Mouse (Mus musculus) limb, embryonic 14.5 days (tissue): ENCODE results near the gene Ube2d3. TPM values are rescaled to one million over a fixed set of nuclear protein-coding genes. Genes with fewer than 3 reads are reported as not detected.

Experiments
- ATAC-seq: fragments of 200-750 bp; cut with Nextera tagmentation; 2 replicates; pipeline ENCODE4 v1.8.0; 2017; ENCODE audit warnings: low read depth, moderate number of reproducible peaks, moderate TSS enrichment; ENCODE audit not compliant: low FRiP score
- DNase-seq: peaks from one replicate; pipeline ENCODE4 v3.0.0-alpha.2; 2015; ENCODE audit warnings: low spot score
- H3K27ac ChIP-seq: fragments of 300-500 bp; sonication (generic); replicated peaks from 2 replicates; pipeline ENCODE4 v1.5.1; 2014; ENCODE audit warnings: low read depth, mild to moderate bottlenecking, low read length, moderate library complexity, mixed read lengths
- H3K27me3 ChIP-seq: fragments of 300-500 bp; sonication (generic); 2 replicates; pipeline ENCODE4 v1.6.1; 2014; ENCODE audit warnings: low read length, mixed read lengths; ENCODE audit not compliant: control insufficient read depth, insufficient read depth
- H3K36me3 ChIP-seq: fragments of 300-500 bp; sonication (generic); 2 replicates; pipeline ENCODE4 v1.6.1; 2014; ENCODE audit warnings: mild to moderate bottlenecking, low read length, moderate library complexity, mixed read lengths; ENCODE audit not compliant: control insufficient read depth, insufficient read depth
- H3K4me1 ChIP-seq: fragments of 300-500 bp; sonication (generic); 2 replicates; pipeline ENCODE4 v1.6.1; 2014; ENCODE audit warnings: antibody characterized with exemption, low read length, mixed read lengths; ENCODE audit not compliant: control insufficient read depth, insufficient read depth
- H3K4me2 ChIP-seq: fragments of 300-500 bp; sonication (generic); replicated peaks from 2 replicates; pipeline ENCODE4 v1.6.1; 2014; ENCODE audit warnings: low read depth, mild to moderate bottlenecking, low read length, moderate library complexity; ENCODE audit not compliant: severe bottlenecking
- H3K4me3 ChIP-seq: fragments of 300-500 bp; sonication (generic); replicated peaks from 2 replicates; pipeline ENCODE4 v1.5.1; 2014; ENCODE audit warnings: low read length
- H3K9ac ChIP-seq: fragments of 300-500 bp; sonication (generic); 2 replicates; pipeline ENCODE4 v1.6.1; 2014; ENCODE audit warnings: mild to moderate bottlenecking, low read depth, low read length, moderate library complexity; ENCODE audit not compliant: severe bottlenecking
- H3K9me3 ChIP-seq: fragments of 300-500 bp; sonication (generic); 2 replicates; pipeline ENCODE4 v1.6.1; 2016; ENCODE audit warnings: low read length; ENCODE audit not compliant: control insufficient read depth
- POLR2A ChIP-seq: fragments of 200-500 bp; IDR thresholded peaks from 2 replicates; pipeline ENCODE4 v1.8.0; 2012; ENCODE audit warnings: inconsistent platforms, mild to moderate bottlenecking, moderate library complexity, borderline replicate concordance; ENCODE audit not compliant: insufficient read depth, insufficient read length; ENCODE audit errors: extremely low read depth
- WGBS: fragments of 180-500 bp; shearing (Covaris S2); extraction: QIAGEN DNeasy Blood & Tissue Kit; methylation state at CpG from one replicate; pipeline ENCODE4 v1.1.7; 2014; 5-methylcytosine and 5-hydroxymethylcytosine counted together
- polyA plus RNA-seq, 2 experiments: library from polyadenylated mRNA; depleted of rRNA in 1 of 2; stranded (reverse) in 1 of 2; unstranded in 1 of 2; fragments of >200 nt; fragmentation: Nextera tagmentation in 1 of 2; extraction: Ambion mirVana in 1 of 2; gene quantifications; 2 replicates each; pipeline versions ENCODE4 v1.2.1 to v1.2.3; 2012 to 2014

Gene Ube2d3
- polyA plus RNA-seq, 2 experiments = 376 to 518 TPM

- WGBS = 84% methylated on average over 13 of the region's 13 CpGs
- H3K4me1 ChIP-seq = no peaks in the 10 kb centered on the region
- no peak for TF ChIP-seq POLR2A
- DNase-seq (no peak), ATAC-seq (no peak)
- no peak overlapping the region for H3K4me3 ChIP-seq
- no peaks in the 10 kb centered on the region for H3K27me3 ChIP-seq
- H3K9me3 ChIP-seq = no peaks in the 10 kb centered on the region
- H3K4me2 ChIP-seq = no peak overlapping the region
- H3K36me3 ChIP-seq = no peaks in the 10 kb centered on the region
- no peak overlapping the region for H3K27ac ChIP-seq
- no peak overlapping the region for H3K9ac ChIP-seq
Measured at GRCm38 (mm10) chr3:135505916-135506482, 68.0 kb downstream of the Ube2d3 start.

GRCm38 (mm10) chr3:135507506-135507905, 69.6 kb downstream of the Ube2d3 start:
- no peak overlapping the region for H3K4me2 ChIP-seq
- no peak overlapping the region for H3K27ac ChIP-seq
- no peak overlapping the region for H3K9ac ChIP-seq
- TF ChIP-seq POLR2A = no peak
- no peak overlapping the region for H3K4me3 ChIP-seq
- no peaks in the 10 kb centered on the region for H3K36me3 ChIP-seq
- no peaks in the 10 kb centered on the region for H3K4me1 ChIP-seq
- ATAC-seq (no peak), DNase-seq (no peak)
- 92% methylated on average over 7 of the region's 7 CpGs for WGBS
- H3K27me3 ChIP-seq = no peaks in the 10 kb centered on the region
- H3K9me3 ChIP-seq = no peaks in the 10 kb centered on the region

GRCm38 (mm10) chr3:135508191-135508590, 70.2 kb downstream of the Ube2d3 start:
- no peak overlapping the region for H3K9ac ChIP-seq
- no peaks in the 10 kb centered on the region for H3K36me3 ChIP-seq
- no peak for TF ChIP-seq POLR2A
- no peak overlapping the region for H3K4me3 ChIP-seq
- no peaks in the 10 kb centered on the region for H3K27me3 ChIP-seq
- no peak overlapping the region for H3K27ac ChIP-seq
- H3K9me3 ChIP-seq = no peaks in the 10 kb centered on the region
- WGBS = 93% methylated on average over 1 of the region's 1 CpGs
- H3K4me1 ChIP-seq = no peaks in the 10 kb centered on the region
- DNase-seq = no peak
- ATAC-seq = no peak
- no peak overlapping the region for H3K4me2 ChIP-seq

- DNase-seq = no peak
- Histone ChIP-seq H3K9ac (no peak overlapping the region), H3K36me3 (no peaks in the 10 kb centered on the region), H3K9me3 (no peaks in the 10 kb centered on the region), H3K4me2 (no peak overlapping the region), H3K27me3 (no peaks in the 10 kb centered on the region), H3K4me1 (no peaks in the 10 kb centered on the region), H3K27ac (no peak overlapping the region), H3K4me3 (no peak overlapping the region)
- no peak for ATAC-seq
- no peak for TF ChIP-seq POLR2A
- 92% methylated on average over 3 of the region's 3 CpGs for WGBS
Measured at GRCm38 (mm10) chr3:135510372-135510771, 72.4 kb downstream of the Ube2d3 start.

DNA sequence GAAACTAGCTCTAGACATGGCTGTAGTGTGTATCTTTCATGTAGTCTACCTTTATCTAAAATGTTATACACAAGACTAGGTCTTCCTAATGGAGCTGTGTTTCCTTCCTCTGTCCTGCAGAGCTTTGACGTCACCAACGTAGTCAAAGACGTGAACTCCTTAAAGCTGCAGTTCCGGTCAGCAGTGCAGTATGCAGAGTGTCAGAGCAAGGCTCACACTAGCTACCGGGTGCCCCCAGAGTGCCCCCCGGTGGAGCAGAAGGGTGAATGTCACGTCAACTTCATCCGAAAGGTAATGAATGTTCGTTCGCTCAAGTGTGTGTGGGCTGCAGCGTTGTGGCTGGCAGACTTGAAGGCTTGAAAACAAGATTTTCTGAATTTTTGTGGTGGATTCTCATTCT, 73.7 kb downstream of the Ube2d3 start:
- DNase-seq (no peak), ATAC-seq (no peak)
- no peak for TF ChIP-seq POLR2A
- Histone ChIP-seq H3K4me2 (no peak overlapping the region), H3K36me3 (no peaks in the 10 kb centered on the region), H3K27ac (no peak overlapping the region), H3K9me3 (no peaks in the 10 kb centered on the region), H3K4me3 (no peak overlapping the region), H3K27me3 (no peaks in the 10 kb centered on the region), H3K4me1 (no peaks in the 10 kb centered on the region), H3K9ac (no peak overlapping the region)
- 42% methylated on average over 11 of the region's 11 CpGs for WGBS

DNA sequence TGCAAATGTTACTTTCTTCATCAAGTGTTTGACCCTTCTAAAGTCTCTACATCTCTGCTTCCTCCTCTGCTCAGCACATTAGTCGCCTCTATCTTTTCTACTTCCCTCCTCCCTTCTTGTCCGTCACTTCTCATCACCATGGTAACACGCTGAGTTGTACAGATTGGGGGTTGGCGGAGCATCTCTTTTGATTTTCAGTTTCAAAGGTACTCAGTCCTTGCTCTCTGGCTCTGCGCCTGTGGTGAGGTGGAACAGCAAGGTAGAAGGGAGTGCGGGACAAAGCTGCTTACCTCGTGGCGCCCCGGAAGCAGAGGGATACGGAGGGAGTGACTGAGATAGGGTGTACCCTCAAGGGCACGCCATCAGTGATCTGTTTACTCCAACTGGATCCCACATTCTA, 75.3 kb downstream of the Ube2d3 start:
- no peak overlapping the region for H3K27ac ChIP-seq
- H3K9me3 ChIP-seq = no peaks in the 10 kb centered on the region
- WGBS = 58% methylated on average over 11 of the region's 11 CpGs
- no peak for TF ChIP-seq POLR2A
- H3K4me3 ChIP-seq = no peak overlapping the region
- no peaks in the 10 kb centered on the region for H3K36me3 ChIP-seq
- no peak for DNase-seq
- ATAC-seq = no peak
- H3K9ac ChIP-seq = no peak overlapping the region
- no peaks in the 10 kb centered on the region for H3K4me1 ChIP-seq
- H3K4me2 ChIP-seq = no peak overlapping the region
- no peaks in the 10 kb centered on the region for H3K27me3 ChIP-seq
